ENCODE assay signal across 10 mouse cellular contexts in the genomic region with DNA sequence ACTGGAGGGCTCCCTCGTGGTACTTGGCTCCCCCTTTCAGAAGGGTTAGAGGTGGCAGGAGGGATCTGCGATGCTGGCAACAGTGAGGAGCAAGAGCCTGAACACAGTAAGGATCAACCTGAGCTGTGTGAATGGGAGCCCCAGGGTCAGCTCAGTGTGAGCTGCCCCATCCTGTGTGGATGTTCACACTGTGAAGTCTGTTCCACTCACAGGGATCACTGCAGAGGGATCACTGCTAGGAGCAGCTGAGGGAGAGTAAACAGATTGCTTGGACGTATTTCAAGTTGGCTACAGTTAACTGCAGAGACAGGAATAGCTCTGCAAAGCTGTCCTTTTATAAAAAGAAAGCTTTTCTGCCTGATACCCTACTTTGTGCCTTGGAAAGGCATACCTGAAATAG. TPM values are rescaled to one million over a fixed set of nuclear protein-coding genes. Genes with fewer than 3 reads are reported as not detected.
A peak's percentile ranks its signal among the peaks of the same experiment; 100 is the strongest.
DNase-seq lines count a peak whose midpoint lies in the region; ATAC-seq lines count a peak whose summit lies in the region.
"Had no signal": no experiment of that assay in that cellular context is flagged by ENCODE, and none has a peak within 500 bp of the region (broad histone marks: within the 10 kb centered on the region; RNA-seq: fewer than 3 reads in every experiment).

No protein-coding gene starts in this region.

- ATAC-seq in CD4-positive, CD25-positive, alpha-beta regulatory T cell, adult 4 months: no peak

- DNase-seq in frontal cortex, postnatal 36 days (ENCODE audit: low spot score in 2 of 2): peak; percentile 5 to 42
- no peak for DNase-seq in frontal cortex, postnatal 25 days (ENCODE audit: low spot score in 2 of 2)
- DNase-seq in right cerebral cortex, postnatal 10 days (ENCODE audit: low spot score in 2 of 2): peak; percentile 32 to 47
- DNase-seq in right cerebral cortex, postnatal 14 days: no peak
- peak; percentile 8 to 39 for DNase-seq in heart, postnatal 36 days
- DNase-seq in telencephalon, adult 2 months (ENCODE audit: low read depth, low spot score): peak; percentile 61
- DNase-seq in embryo, embryonic 9.5 days (ENCODE audit: extremely low spot score): no peak
- DNase-seq: kidney, postnatal 36 days; liver had no signal

- intact Hi-C loops in heart, postnatal 36 days (cut with DNase I): no loop called here

RNA-seq across cellular contexts. Expression of a gene that starts 37.4 kb away (rescaled TPM):
- 10 to 100 TPM; 43.3 to 44.9 TPM for total RNA-seq in heart, postnatal 36 days (2021)
- 1 to 10 TPM; 3.5 to 4.0 TPM for polyA plus RNA-seq in CD4-positive, CD25-positive, alpha-beta regulatory T cell, adult 4 months (2017; shearing (Covaris generic))

RNA-seq across cellular contexts. Expression of a gene that starts 46.1 kb away (rescaled TPM):
- 10 to 100 TPM; 26.2 to 30.6 TPM for total RNA-seq in heart, postnatal 36 days (2021)
- 10 to 100 TPM; 49.2 to 62.6 TPM for polyA plus RNA-seq in CD4-positive, CD25-positive, alpha-beta regulatory T cell, adult 4 months (2017; shearing (Covaris generic))

Comparison
In these comparisons a context has a peak if more than half of its experiments do, and no peak if none do; other contexts are left out.
1. DNase-seq: peak in frontal cortex, postnatal 36 days (2 of 2), right cerebral cortex, postnatal 10 days (2 of 2), heart, postnatal 36 days (2 of 2) and telencephalon, adult 2 months (single experiment); none in frontal cortex, postnatal 25 days (0 of 2), right cerebral cortex, postnatal 14 days (single experiment) and embryo, embryonic 9.5 days (single experiment).